Mouse (Mus musculus): ENCODE measurements around the gene Nbas. TPM values are rescaled to one million over a fixed set of nuclear protein-coding genes. Genes with fewer than 3 reads are reported as not detected.

Gene Nbas
- polyA plus RNA-seq (2015; fragmentation: Nextera tagmentation; extraction: Ambion mirVana), result 15.1 and 15.4 TPM in 2 replicates

GRCm38 (mm10) chr12:13268826-13269449 is at the start of gene Nbas:
Nbas (plus strand) TSS chr12:13269133.
- Histone ChIP-seq H3K27ac (replicated peaks) (peak within 1 kb of the TSS; percentile 79), H3K9me3 (replicated peaks) (no peaks in the 10 kb centered on the region), H3K36me3 (peaks cover under 1% of the 10 kb centered on the region), H3K4me1 (peaks cover 21% of the 10 kb centered on the region), H3K27me3 (replicated peaks) (no peaks in the 10 kb centered on the region), H3K4me3 (replicated peaks) (peak within 1 kb of the TSS; percentile 93), H3K4me2 (peak within 1 kb of the TSS; percentile 71), H3K9ac (replicated peaks) (peak within 1 kb of the TSS; percentile 79)
- ATAC-seq (ENCODE audit: low FRiP score), result peak; percentile 94
- 4% methylated on average over 38 of the region's 38 CpGs for WGBS

- H3K4me2 ChIP-seq, result no peak overlapping the region
- peaks cover 61% of the 10 kb centered on the region for H3K36me3 ChIP-seq
- no peak overlapping the region for H3K9ac ChIP-seq (replicated peaks)
- H3K27me3 ChIP-seq (replicated peaks), result no peaks in the 10 kb centered on the region
- no peak for ATAC-seq (ENCODE audit: low FRiP score)
- H3K4me3 ChIP-seq (replicated peaks), result no peak overlapping the region
- peaks cover 4% of the 10 kb centered on the region; the same call in 1 of the 2 replicates for H3K4me1 ChIP-seq
- H3K27ac ChIP-seq (replicated peaks), result no peak overlapping the region
- H3K9me3 ChIP-seq (replicated peaks), result no peaks in the 10 kb centered on the region
Observed at GRCm38 (mm10) chr12:13242453-13242852, 26.5 kb upstream of the Nbas start.

- Histone ChIP-seq H3K4me1 (peaks cover 21% of the 10 kb centered on the region), H3K9me3 (replicated peaks) (no peaks in the 10 kb centered on the region), H3K4me3 (replicated peaks) (peak within 1 kb of the TSS; percentile 71), H3K36me3 (peaks cover 13% of the 10 kb centered on the region), H3K4me2 (peak within 1 kb of the TSS; percentile 59), H3K27me3 (replicated peaks) (no peaks in the 10 kb centered on the region), H3K27ac (replicated peaks) (peak within 1 kb of the TSS; percentile 88), H3K9ac (replicated peaks) (peak within 1 kb of the TSS; percentile 89)
- WGBS, result 2% methylated on average over 59 of the region's 59 CpGs
- peak; percentile 94 for ATAC-seq (ENCODE audit: low FRiP score)
Observed at GRCm38 (mm10) chr12:13248691-13249572, 20.0 kb upstream of the Nbas start, which contains the start of gene Ddx1. Ddx1 (minus strand) TSS chr12:13249213.

- H3K4me3 ChIP-seq (replicated peaks), result peak overlapping the region; percentile 71
- ATAC-seq (ENCODE audit: low FRiP score), result peak; percentile 26
- H3K27me3 ChIP-seq (replicated peaks), result no peaks in the 10 kb centered on the region
- no peaks in the 10 kb centered on the region for H3K9me3 ChIP-seq (replicated peaks)
- peak overlapping the region; percentile 59 for H3K4me2 ChIP-seq
- peaks cover 21% of the 10 kb centered on the region for H3K4me1 ChIP-seq
- peaks cover 7% of the 10 kb centered on the region; the same call in 1 of the 2 replicates for H3K36me3 ChIP-seq
- WGBS, result 88% methylated on average over 3 of the region's 3 CpGs
- peak overlapping the region; percentile 88 for H3K27ac ChIP-seq (replicated peaks)
- H3K9ac ChIP-seq (replicated peaks), result peak overlapping the region; percentile 89
Observed at GRCm38 (mm10) chr12:13249573-13249919, 19.4 kb upstream of the Nbas start.

GRCm38 (mm10) chr12:13255068-13255467 is 13.9 kb upstream of the Nbas start:
- 9% methylated on average over 3 of the region's 3 CpGs for WGBS
- ATAC-seq (ENCODE audit: low FRiP score), result no peak
- Histone ChIP-seq H3K27me3 (replicated peaks) (no peaks in the 10 kb centered on the region), H3K4me1 (peaks cover 11% of the 10 kb centered on the region), H3K9me3 (replicated peaks) (no peaks in the 10 kb centered on the region), H3K9ac (replicated peaks) (no peak overlapping the region), H3K27ac (replicated peaks) (no peak overlapping the region), H3K4me3 (replicated peaks) (no peak overlapping the region), H3K36me3 (no peaks in the 10 kb centered on the region), H3K4me2 (no peak overlapping the region)

- 19% methylated on average over 2 of the region's 2 CpGs for WGBS
- peaks cover 9% of the 10 kb centered on the region; the same call in 1 of the 2 replicates for H3K4me1 ChIP-seq
- no peaks in the 10 kb centered on the region for H3K27me3 ChIP-seq (replicated peaks)
- H3K9me3 ChIP-seq (replicated peaks), result no peaks in the 10 kb centered on the region
- no peak overlapping the region for H3K27ac ChIP-seq (replicated peaks)
- no peak overlapping the region for H3K4me2 ChIP-seq
- H3K36me3 ChIP-seq, result no peaks in the 10 kb centered on the region
- H3K4me3 ChIP-seq (replicated peaks), result no peak overlapping the region
- H3K9ac ChIP-seq (replicated peaks), result no peak overlapping the region
- ATAC-seq (ENCODE audit: low FRiP score), result peak; percentile 61
Observed at GRCm38 (mm10) chr12:13255701-13256100, 13.2 kb upstream of the Nbas start.

- no peak overlapping the region for H3K9ac ChIP-seq (replicated peaks)
- no peak overlapping the region for H3K27ac ChIP-seq (replicated peaks)
- H3K4me2 ChIP-seq, result peak overlapping the region; percentile 71
- H3K27me3 ChIP-seq (replicated peaks), result no peaks in the 10 kb centered on the region
- H3K9me3 ChIP-seq (replicated peaks), result no peaks in the 10 kb centered on the region
- WGBS, result 51% methylated on average over 3 of the region's 3 CpGs
- H3K4me1 ChIP-seq, result peaks cover 21% of the 10 kb centered on the region
- H3K4me3 ChIP-seq (replicated peaks), result peak overlapping the region; percentile 93
- ATAC-seq (ENCODE audit: low FRiP score), result peak; percentile 37
- no peaks in the 10 kb centered on the region for H3K36me3 ChIP-seq
Observed at GRCm38 (mm10) chr12:13268412-13268811, 521 bp upstream of the Nbas start.

- Histone ChIP-seq H3K36me3 (peaks cover 8% of the 10 kb centered on the region), H3K4me1 (peaks cover 21% of the 10 kb centered on the region), H3K9ac (replicated peaks) (peak overlapping the region; percentile 79), H3K4me2 (peak overlapping the region; percentile 71), H3K27ac (replicated peaks) (peak overlapping the region; percentile 79), H3K4me3 (replicated peaks) (peak overlapping the region; percentile 93), H3K9me3 (replicated peaks) (no peaks in the 10 kb centered on the region), H3K27me3 (replicated peaks) (no peaks in the 10 kb centered on the region)
- ATAC-seq (ENCODE audit: low FRiP score), result peak; percentile 53
- WGBS, result 38% methylated on average over 16 of the region's 16 CpGs
Observed at GRCm38 (mm10) chr12:13269570-13270390, 847 bp downstream of the Nbas start.

GRCm38 (mm10) chr12:13291453-13291852 is 22.5 kb downstream of the Nbas start:
- 86% methylated on average over 2 of the region's 2 CpGs for WGBS
- H3K4me2 ChIP-seq, result no peak overlapping the region
- no peak overlapping the region for H3K4me3 ChIP-seq (replicated peaks)
- no peaks in the 10 kb centered on the region for H3K4me1 ChIP-seq
- ATAC-seq (ENCODE audit: low FRiP score), result no peak
- H3K9ac ChIP-seq (replicated peaks), result no peak overlapping the region
- H3K36me3 ChIP-seq, result 0 out of 2 replicates have a peak, but pooled peaks cover 9% of the 10 kb centered on the region
- H3K27me3 ChIP-seq (replicated peaks), result no peaks in the 10 kb centered on the region
- H3K9me3 ChIP-seq (replicated peaks), result no peaks in the 10 kb centered on the region
- no peak overlapping the region for H3K27ac ChIP-seq (replicated peaks)

GRCm38 (mm10) chr12:13293421-13293881 is 24.5 kb downstream of the Nbas start:
- H3K4me2 ChIP-seq, result no peak overlapping the region

GRCm38 (mm10) chr12:13303037-13303436 is 34.1 kb downstream of the Nbas start:
- 96% methylated on average over 3 of the region's 3 CpGs for WGBS
- Histone ChIP-seq H3K27me3 (replicated peaks) (no peaks in the 10 kb centered on the region), H3K9ac (replicated peaks) (no peak overlapping the region), H3K4me2 (no peak overlapping the region), H3K4me1 (no peaks in the 10 kb centered on the region), H3K4me3 (replicated peaks) (no peak overlapping the region), H3K27ac (replicated peaks) (no peak overlapping the region), H3K36me3 (peaks cover 16% of the 10 kb centered on the region), H3K9me3 (replicated peaks) (no peaks in the 10 kb centered on the region)
- no peak for ATAC-seq (ENCODE audit: low FRiP score)

More at GRCm38 (mm10) chr12:13293421-13293881, 24.5 kb downstream of the Nbas start:
- Histone ChIP-seq H3K9ac (replicated peaks) (no peak overlapping the region), H3K4me3 (replicated peaks) (no peak overlapping the region), H3K4me1 (no peaks in the 10 kb centered on the region), H3K27me3 (replicated peaks) (no peaks in the 10 kb centered on the region), H3K36me3 (0 out of 2 replicates have a peak, but pooled peaks cover 4% of the 10 kb centered on the region), H3K27ac (replicated peaks) (no peak overlapping the region), H3K9me3 (replicated peaks) (no peaks in the 10 kb centered on the region)
- 49% methylated on average over 3 of the region's 3 CpGs for WGBS
- peak; percentile 63 for ATAC-seq (ENCODE audit: low FRiP score)

Measured in neural tube, embryonic 15.5 days (tissue).